Mouse (Mus musculus): Measurements from ENCODE around the gene Polr2c. TPM values are rescaled to one million over a fixed set of nuclear protein-coding genes. Genes with fewer than 3 reads are reported as not detected.

Polr2c gene
- polyA plus RNA-seq (2021; fragmentation: Nextera tagmentation) = 155 and 156 TPM in 2 replicates
- long read RNA-seq, experiment 1, transcript Polr2c-201 (9 exons, 1,580 nt) = major isoform, 208 of 221 reads
- long read RNA-seq, experiment 1, partial matches to known transcripts = 8 of 221 reads
- long read RNA-seq, experiment 1, other reads (novel, unspliced or antisense) = 5 of 221 reads
- long read RNA-seq, experiment 2, transcript Polr2c-201 (9 exons, 1,580 nt) = major isoform, 317 of 335 reads
- long read RNA-seq, experiment 2, partial matches to known transcripts = 1 of 335 reads
- long read RNA-seq, experiment 2, other reads (novel, unspliced or antisense) = 16 of 335 reads

DNA sequence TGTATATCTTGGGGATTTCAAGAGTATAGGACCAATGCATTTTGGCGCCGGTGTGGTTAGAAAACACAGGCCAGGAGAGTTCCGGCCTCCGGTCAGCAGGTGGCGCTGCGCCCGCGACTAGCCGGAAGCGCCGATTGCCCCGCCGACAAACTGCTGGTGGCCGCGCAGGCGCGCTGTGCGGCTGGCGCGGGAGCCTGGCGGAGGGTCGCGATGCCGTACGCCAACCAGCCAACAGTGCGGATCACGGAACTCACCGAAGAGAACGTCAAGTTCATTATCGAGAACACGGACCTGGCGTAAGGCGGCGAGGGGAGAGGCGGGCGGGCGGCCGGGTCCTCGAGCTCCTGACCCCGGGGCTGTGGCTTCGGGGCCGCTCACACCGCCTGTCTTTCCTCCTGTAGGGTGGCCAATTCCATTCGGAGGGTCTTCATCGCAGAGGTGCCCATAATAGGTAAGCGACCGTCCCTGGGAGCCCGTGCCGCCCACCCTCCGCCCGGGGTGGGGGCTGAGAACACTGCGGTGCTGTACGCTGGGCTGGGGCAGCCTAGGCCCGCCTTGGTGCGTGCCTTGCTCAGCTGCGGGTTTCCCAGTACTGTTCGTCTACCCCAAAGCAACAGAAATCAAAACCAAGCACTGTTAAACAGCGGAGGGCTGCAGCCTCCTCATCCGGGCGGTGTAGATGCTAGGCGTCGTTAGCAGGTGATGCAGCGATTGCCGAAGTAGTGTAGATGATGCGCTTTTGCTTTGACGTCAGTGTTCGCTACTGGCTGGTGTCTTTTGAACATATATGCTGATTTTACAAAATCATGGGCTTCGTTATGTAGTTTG is at the start of gene Polr2c:
TSS of gene Polr2c (plus strand) at position 105 of the 828 bp plus-strand sequence.

DNA sequence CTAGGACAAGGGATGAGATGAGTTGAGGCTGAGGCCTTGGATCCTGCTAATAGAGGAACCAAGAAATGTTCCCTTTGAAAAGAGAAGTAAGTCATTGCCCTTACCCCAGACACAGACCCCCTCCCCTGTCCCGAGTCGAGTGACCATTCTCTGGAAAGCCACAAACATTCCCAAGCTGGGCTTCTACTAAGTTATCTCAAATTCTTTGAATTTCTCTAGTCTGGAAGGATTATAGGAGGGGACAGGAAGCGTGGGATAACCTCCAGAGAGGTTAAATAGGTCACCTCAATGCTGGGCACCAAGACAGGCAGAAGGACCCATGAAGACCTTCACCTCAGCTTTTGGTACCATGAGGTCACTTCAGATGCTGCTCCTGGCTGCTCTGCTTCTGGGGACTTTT is 47.1 kb upstream of the Polr2c start, which contains the start of gene Ccl17:
TSS of gene Ccl17 (plus strand) at position 301 of the 400 bp plus-strand sequence.

DNA sequence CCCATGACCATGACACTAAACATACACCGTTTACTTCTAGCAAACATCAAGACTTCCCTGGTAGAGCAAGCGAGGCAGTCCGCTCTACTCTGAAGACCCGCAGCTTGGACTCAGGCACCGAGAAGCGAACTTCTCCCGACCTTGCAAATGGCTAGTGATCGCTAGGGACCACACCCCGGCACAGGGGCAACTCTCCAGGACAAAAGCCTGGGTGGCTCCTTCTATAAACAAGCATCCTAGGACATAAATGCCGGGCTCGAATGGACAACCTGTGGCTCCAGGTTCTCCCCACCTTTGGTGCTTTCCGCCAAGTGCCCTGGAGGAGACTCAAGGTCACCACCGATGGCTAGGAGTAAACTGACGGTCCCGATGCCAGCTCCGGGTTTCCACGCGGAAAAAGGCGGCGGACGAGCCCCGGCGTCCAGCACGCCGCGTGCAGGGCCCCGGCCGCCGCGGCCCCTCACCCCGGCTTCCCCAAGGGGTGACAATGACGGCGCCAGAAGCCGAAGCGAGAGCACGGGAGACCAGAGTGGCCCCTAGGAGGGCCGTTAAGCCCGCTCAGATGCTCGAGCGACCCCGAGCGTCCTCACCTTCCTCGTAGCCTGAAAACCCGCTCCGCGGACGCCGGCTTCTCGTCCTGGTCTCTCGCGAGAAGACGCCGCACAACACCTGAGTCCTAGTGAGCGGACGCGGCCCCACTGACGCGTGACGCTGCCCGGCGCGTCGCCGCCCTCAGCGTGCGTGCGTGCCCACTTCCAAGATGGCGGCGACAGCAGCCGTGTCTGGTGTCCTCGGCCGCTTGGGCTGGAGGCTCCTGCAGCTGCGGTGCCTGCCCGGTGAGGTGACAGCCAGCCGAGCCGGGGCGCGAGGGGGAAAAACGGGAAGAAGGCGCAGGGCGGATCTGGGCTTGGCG is 19.3 kb upstream of the Polr2c start, which contains the start of the genes Coq9 and Ciapin1:
TSS of gene Coq9 (plus strand) at position 660 of the 913 bp plus-strand sequence.
TSS of gene Ciapin1 (minus strand) at position 697 of the 913 bp plus-strand sequence.

DNA sequence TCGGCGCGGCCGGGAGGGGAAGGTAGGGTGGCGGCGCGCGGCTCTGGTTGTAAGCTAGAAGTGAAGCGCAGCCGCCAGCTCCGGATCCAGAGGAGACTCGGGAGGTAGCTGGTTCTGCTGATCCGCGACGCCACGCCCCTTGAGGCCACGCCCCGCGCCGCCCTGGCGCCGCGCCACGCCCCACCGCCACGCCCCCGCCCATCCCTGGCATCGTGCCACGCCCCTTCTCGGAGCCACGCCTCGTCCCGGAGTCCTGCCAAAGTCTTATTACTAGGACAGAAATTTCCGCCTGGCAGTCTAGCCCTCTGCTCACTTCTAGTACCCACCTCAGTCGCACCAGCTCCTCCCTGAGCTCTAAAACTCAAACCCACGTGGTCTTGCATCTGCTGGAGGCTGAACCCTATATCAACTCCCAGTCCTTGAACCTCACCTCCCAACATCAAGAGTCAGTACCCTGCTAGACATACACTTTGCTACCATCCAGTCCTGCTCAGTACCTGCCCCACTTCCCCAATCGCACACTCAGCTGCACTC is 19.0 kb downstream of the Polr2c start, which contains the start of gene Dok4:
TSS of gene Dok4 (minus strand) at position 134 of the 534 bp plus-strand sequence.

DNA sequence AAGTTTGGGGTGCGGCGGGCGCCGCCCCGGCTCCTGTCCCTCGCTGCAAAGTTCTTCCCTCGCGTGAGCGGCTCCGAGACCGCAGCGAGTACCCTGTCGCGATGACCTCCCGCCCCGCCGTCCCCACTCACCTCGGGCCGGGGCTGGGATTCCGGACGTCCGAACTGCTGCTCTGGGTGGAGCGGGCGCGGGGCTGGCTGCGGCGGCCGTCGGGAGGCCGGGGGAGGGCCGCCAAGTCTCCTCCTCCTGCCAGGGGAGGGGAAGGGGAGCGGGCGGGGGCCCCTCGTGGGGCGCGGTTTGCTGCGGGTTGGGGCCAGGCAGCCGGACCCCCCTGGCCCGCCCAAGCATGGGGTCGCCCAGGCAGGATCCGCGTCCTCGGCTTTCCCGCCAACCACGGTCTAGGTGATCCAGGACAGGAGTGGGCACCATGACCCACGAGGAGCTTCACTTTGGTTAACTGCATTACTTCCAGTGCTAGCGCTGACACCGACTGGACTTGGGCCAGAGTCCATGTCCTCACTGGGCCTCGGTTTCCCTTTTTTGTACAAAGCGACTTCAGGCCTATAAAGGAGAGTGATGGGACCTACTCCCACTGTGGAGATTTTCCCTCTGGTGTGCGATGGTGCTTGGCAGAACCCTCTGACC is 60.7 kb downstream of the Polr2c start, which contains the start of gene Ccdc102a:
TSS of gene Ccdc102a (minus strand) at position 248 of the 645 bp plus-strand sequence.

Other genes starting within 250 kb of the Polr2c start
- 23.3 and 35.6 TPM in 2 replicates for gene Arl2bp, start 190.8 kb upstream of the Polr2c start, polyA plus RNA-seq (2021; fragmentation: Nextera tagmentation)
- gene Pllp, start 161.2 kb upstream of the Polr2c start, polyA plus RNA-seq (2021; fragmentation: Nextera tagmentation) = 50.3 and 57.9 TPM in 2 replicates
- gene Ccl22, start 111.9 kb upstream of the Polr2c start, polyA plus RNA-seq (2021; fragmentation: Nextera tagmentation) = 0.06 and 0.14 TPM in 2 replicates
- 391 and 504 TPM in 2 replicates for gene Cx3cl1, start 85.4 kb upstream of the Polr2c start, polyA plus RNA-seq (2021; fragmentation: Nextera tagmentation)
- 1.9 and 2.8 TPM in 2 replicates for gene Ccl17, start 47.0 kb upstream of the Polr2c start, polyA plus RNA-seq (2021; fragmentation: Nextera tagmentation)
- gene Coq9, start 19.1 kb upstream of the Polr2c start, polyA plus RNA-seq (2021; fragmentation: Nextera tagmentation) = 65.1 and 67.2 TPM in 2 replicates
- gene Ciapin1, start 19.1 kb upstream of the Polr2c start, polyA plus RNA-seq (2021; fragmentation: Nextera tagmentation) = 33.6 and 34.4 TPM in 2 replicates
- 6.1 and 7.5 TPM in 2 replicates for gene Dok4, start 18.9 kb downstream of the Polr2c start, polyA plus RNA-seq (2021; fragmentation: Nextera tagmentation)
- 1.6 and 2.5 TPM in 2 replicates for gene Ccdc102a, start 60.6 kb downstream of the Polr2c start, polyA plus RNA-seq (2021; fragmentation: Nextera tagmentation)
- not detected in 2 replicates for gene Adgrg5, start 66.2 kb downstream of the Polr2c start, polyA plus RNA-seq (2021; fragmentation: Nextera tagmentation)
- gene Adgrg1, start 117.3 kb downstream of the Polr2c start, polyA plus RNA-seq (2021; fragmentation: Nextera tagmentation) = 34.8 and 50.8 TPM in 2 replicates
- gene Adgrg3, start 160.2 kb downstream of the Polr2c start, polyA plus RNA-seq (2021; fragmentation: Nextera tagmentation) = not detected in 2 replicates
- 0.67 and 5.8 TPM in 2 replicates for gene Drc7, start 197.7 kb downstream of the Polr2c start, polyA plus RNA-seq (2021; fragmentation: Nextera tagmentation)
- gene Katnb1, start 223.7 kb downstream of the Polr2c start, polyA plus RNA-seq (2021; fragmentation: Nextera tagmentation) = 22.7 and 23.8 TPM in 2 replicates

Measured in layer of hippocampus, adult 6 months (tissue).